ENCODE assay signal across 8 mouse cellular contexts in genomic region chr2:57698659-57699061, GRCm38 (mm10).
DNase-seq lines count a peak whose midpoint lies in the region; ATAC-seq lines count a peak whose summit lies in the region.
"Had no signal": no experiment of that assay in that cellular context is flagged by ENCODE, and none has a peak within 500 bp of the region (broad histone marks: within the 10 kb centered on the region; RNA-seq: fewer than 3 reads in every experiment).

No protein-coding gene starts in this region.

- H3K9me3 ChIP-seq in midbrain, embryonic 10.5 days (replicated peaks), result no peaks in the 10 kb centered on the region
- no peaks in the 10 kb centered on the region for H3K9me3 ChIP-seq in stomach, embryonic 15.5 days

- H3K27me3 ChIP-seq in midbrain, embryonic 10.5 days (ENCODE audit: low read depth, poor library complexity, severe bottlenecking), result peaks cover 45% of the 10 kb centered on the region
- H3K27me3 ChIP-seq in stomach, embryonic 15.5 days (replicated peaks), result no peaks in the 10 kb centered on the region

- H3K4me1 ChIP-seq in midbrain, embryonic 10.5 days, result peaks cover 29% of the 10 kb centered on the region
- H3K4me1 ChIP-seq in stomach, embryonic 15.5 days, result no peaks in the 10 kb centered on the region

- no peak overlapping the region for H3K9ac ChIP-seq in stomach, embryonic 15.5 days

- ATAC-seq in stomach, embryonic 15.5 days (ENCODE audit: insufficient read depth, low FRiP score, low read depth), result no peak

- WGBS in midbrain, embryonic 10.5 days, result 6% methylated on average over 11 of the region's 11 CpGs
- WGBS in stomach, embryonic 15.5 days, result 8% methylated on average over 11 of the region's 11 CpGs

- peak; percentile 54 for DNase-seq in ZHBTc4 (ENCODE audit: low read depth, low spot score)
- peak; percentile 69 for DNase-seq in cerebellum, adult 9-10 months
- peak; percentile 5 to 35 for DNase-seq in frontal cortex, postnatal 10 days (ENCODE audit: low spot score in 2 of 2)
- DNase-seq in kidney, adult 11 months, result peak; percentile 9
- DNase-seq in left cerebral cortex, postnatal 25 days (ENCODE audit: low spot score in 2 of 2), result peak; percentile 47 to 62
- peak; percentile 60 for DNase-seq in midbrain, embryonic 10.5 days (ENCODE audit: low spot score)

- intact Hi-C loops in left cerebral cortex, postnatal 25 days (cut with DNase I), result loop anchor here (1.0 to 5.0 kb wide), 3 partner anchors 219 to 1579 kb away; partner anchors contain the start of gene Nr4a2

- no peaks in the 10 kb centered on the region for H3K36me3 ChIP-seq in midbrain, embryonic 10.5 days
- H3K36me3 ChIP-seq in stomach, embryonic 15.5 days, result no peaks in the 10 kb centered on the region

- peak overlapping the region; percentile 63 for H3K27ac ChIP-seq in midbrain, embryonic 10.5 days (replicated peaks)
- H3K27ac ChIP-seq in stomach, embryonic 15.5 days, result no peak overlapping the region
- H3K27ac ChIP-seq: macrophage had no signal

- H3K4me3 ChIP-seq in midbrain, embryonic 10.5 days, result peak overlapping the region; percentile 46
- peak overlapping the region; percentile 34 for H3K4me3 ChIP-seq in stomach, embryonic 15.5 days (replicated peaks)

- peak overlapping the region; percentile 66 for H3K4me2 ChIP-seq in stomach, embryonic 15.5 days

Comparison
In these comparisons a context has a peak if more than half of its experiments do, and no peak if none do; other contexts are left out.
1. DNase-seq: peak in every context shown above with its lines; median percentile 69 in cerebellum, adult 9-10 months; 60 in midbrain, embryonic 10.5 days; 54 in left cerebral cortex, postnatal 25 days; 54 in ZHBTc4; 20 in frontal cortex, postnatal 10 days; 9 in kidney, adult 11 months.